Mouse (Mus musculus): ENCODE results near the gene Ppil3.
A peak's percentile ranks its signal among the peaks of the same experiment; 100 is the strongest.

DNA sequence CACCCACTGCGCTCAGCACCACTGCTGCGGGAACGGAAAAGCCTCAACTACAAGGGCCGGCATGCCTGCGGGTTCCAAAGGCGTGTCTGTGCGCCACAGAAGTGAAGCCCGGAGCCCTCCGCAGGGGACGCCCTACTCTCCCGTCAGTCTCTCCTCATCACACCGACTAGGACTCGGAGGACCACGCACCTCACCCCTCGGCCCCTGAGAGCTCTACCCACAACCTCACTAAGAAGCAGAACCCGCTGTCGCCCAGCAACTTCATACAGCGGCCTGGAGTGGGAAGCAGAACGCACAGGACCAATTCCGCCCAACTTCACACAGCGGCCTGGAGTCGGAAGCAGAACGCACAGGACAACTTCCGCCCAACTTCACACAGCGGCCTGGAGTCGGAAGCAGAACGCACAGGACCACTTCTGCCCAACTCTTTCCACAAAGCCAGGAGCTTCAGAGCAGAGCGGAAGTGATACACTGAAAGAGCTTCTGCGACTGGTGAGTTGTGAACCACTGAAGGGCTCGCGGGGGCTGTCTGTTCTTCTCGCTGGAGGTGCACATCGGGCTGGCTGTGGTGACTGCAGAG is at the start of gene Ppil3, which contains the start of gene Nif3l1:
- TF ChIP-seq EP300 (IDR thresholded peaks at IDR 0.05; ENCODE audit: low read depth) (no peak), CTCF (IDR thresholded peaks at IDR 0.05; ENCODE audit: low read depth) (peak; percentile 40)
